Mouse (Mus musculus): Measurements from ENCODE around the gene Tbcc. TPM values are rescaled to one million over a fixed set of nuclear protein-coding genes. Genes with fewer than 3 reads are reported as not detected.

The Tbcc gene
- total RNA-seq, 2 experiments from 2014 or later, result 16.0 to 16.6 TPM

DNA sequence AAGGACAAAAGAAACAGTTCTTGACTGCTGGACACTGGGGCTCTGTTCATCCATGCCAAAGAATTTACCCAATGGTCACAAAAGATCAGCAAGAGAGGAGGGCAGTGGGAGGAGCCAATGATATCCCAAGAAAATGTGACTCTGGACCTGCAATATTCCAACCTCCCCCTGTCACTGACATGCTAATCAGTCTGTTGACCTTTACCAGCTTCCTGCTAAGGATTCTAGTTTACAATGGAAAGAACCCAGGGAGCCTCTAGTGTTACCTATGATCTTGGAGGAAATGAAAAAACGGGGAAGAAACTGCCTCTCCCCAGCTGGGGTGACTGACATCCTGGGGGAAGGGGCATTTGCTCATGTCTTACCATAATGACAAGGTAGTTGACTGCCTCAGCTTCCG lies 10.5 kb downstream of the Tbcc start:
- DNase-seq, result no peak

DNA sequence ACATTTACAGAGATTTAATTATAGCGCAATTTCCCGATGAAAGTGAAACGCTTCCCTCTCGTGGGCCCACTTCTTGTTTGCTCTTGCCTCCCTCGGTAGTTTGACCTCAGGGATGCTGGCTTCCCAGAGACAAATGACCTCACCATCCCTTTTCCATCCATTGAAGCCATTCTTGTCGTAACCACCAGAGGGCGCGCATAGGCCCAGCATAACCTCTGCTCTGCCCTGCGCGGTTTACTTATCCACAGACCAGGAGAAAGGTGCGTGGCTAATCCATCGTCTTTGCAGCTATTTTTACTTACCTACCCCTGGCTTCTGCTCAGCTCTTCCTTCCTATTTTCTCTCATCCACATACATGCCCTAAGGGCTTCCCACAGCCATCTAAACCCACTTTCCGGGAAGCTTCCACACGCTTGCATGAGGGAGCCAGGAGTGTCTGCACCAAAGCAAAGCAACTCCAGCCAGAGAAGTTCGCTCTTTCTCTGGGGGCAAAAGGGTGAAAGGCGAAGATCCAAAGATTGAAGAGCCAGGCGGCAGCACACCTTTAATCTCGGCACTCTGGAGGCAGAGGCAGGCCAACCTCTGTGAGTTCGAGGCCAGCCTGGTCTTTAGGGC lies 13.5 kb downstream of the Tbcc start:
- peak; percentile 81 to 89 for DNase-seq

DNA sequence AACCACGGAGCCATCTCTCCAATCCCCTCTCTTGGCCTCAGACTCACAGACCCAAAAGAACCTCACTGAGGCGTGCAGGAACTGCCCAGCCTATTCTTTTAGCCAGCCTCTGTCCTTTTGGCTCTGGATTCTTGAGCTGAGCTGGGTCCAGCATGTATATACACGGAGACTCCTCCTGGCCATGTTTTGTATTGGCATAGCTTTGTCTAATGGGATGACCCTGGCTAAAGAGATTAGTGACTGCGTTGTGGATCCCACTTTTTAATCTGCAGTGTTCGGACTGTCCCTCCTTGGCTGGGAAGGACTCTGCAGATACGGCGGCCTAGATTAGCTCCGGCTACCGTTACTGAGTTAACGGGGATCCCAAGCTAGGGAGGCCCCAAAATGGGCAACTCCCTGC lies 19.7 kb downstream of the Tbcc start, which contains the start of gene Prph2:
Gene Prph2 (plus strand): TSS at position 274 of the 400 bp plus-strand sequence.
- DNase-seq, result no peak

DNA sequence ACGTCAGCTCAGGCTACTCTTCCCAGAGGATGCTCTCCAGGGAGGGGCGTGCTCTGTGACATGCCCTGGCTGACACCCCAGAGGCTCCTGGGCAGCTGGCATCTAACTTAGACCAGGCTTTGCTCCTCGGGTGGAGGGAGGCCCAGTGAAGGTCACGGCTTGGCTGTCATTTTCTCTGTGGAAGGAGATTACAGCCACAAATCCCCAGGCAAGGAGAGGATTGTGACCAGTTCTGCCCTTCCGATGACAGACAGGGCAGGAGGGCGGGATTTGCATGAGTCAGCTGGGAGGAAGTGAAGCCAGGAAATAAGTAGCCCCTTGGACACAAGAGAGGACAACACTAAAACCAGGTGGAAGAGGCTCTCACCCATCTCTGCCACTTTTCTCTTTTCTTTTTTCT lies 21.8 kb downstream of the Tbcc start:
- no peak for DNase-seq

DNA sequence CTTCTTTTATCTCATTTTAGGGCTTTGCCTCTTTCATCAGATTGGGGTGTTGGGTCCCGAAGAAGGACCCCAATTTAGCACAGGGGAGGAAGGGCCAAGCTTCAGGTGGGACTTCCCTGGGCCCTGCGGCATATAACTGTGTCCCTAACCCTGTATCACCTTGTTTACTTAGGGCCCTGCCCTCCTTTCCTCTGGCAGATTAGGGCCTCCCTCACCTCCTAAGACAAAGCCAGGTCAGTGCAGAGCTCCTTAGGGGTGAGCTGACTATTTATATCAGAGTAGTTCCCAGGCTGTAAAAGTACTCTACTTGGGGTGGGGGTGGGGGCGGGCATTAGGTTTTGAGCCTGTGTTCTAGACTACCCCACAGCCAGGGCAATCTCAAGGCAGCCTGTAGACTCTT lies 24.6 kb downstream of the Tbcc start:
- DNase-seq, result no peak

GRCm38 (mm10) chr17:46918951-46919350 lies 28.5 kb downstream of the Tbcc start:
- no peak for DNase-seq

- no peak for DNase-seq
Measured at GRCm38 (mm10) chr17:46920855-46921254, 30.4 kb downstream of the Tbcc start.

GRCm38 (mm10) chr17:46926192-46926591 lies 35.7 kb downstream of the Tbcc start:
- DNase-seq, result no peak

- no peak for DNase-seq
Measured at GRCm38 (mm10) chr17:46926941-46927340, 36.5 kb downstream of the Tbcc start.

DNA sequence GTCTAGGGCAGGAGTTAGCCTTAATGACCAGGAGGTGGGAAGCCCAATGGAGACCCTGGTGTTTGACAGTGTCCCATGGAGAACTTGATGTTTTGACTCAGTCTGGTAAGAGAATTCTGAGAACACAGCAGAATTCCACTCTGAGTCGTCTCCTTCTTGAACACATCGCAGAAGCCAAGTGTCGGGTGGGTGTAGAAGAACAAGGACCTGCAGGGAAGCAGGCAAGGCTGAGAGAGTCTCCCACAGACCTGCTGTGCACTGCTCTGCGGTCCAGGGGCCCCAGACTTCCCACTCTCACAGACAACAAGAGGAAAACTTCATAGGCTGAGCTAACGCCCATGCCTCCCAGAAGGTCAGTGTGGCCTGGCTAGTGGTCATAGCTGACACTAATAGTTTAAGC lies 37.3 kb downstream of the Tbcc start:
- DNase-seq, result no peak

DNA sequence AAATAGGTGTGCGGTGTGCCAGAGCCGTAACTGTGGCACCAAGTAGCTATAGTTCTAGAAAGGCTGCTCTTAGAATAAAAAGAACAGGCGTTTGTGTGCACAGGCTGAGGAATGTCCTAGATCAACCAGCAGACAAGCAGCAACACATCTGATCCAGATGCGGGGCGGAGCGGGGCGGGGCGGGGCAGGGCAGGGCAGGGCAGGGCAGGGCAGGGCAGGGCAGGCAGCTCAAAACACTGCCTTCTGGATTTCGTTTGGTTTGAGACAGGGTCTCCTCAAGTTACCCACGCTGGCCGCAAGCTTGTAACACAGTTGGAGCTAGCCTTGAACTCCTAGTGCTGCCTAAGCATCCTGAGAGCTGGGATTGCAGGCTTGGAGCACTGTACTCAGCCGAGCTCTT lies 38.8 kb downstream of the Tbcc start:
- DNase-seq, result no peak

DNA sequence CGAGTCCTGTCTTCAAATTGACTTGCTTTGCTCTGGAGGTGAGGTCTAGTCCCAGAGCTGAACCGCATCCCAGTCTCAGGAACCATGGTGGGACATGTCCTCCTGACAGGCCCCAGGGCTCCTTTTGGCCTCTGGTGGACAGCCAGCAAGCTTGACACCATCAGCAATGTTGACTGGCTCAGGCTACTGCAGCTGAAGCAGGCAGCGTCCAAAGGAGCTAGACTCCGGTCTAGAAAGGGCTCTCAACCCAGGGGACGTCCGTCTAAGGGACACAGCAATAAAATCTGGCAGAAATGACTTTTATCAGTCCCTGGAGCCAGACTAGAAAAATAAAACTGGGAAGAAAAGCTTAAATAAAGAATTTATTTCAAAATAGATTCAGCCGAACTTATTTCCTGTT lies 39.4 kb downstream of the Tbcc start:
- DNase-seq, result peak in 1 of 2 experiments; percentile 22

GRCm38 (mm10) chr17:46932961-46933360 lies 42.5 kb downstream of the Tbcc start:
- no peak for DNase-seq

GRCm38 (mm10) chr17:46933557-46934348 lies 43.3 kb downstream of the Tbcc start:
- DNase-seq, result peak; percentile 24 to 73

GRCm38 (mm10) chr17:46940461-46940860 lies 50.0 kb downstream of the Tbcc start:
- DNase-seq, result no peak

Other genes starting within 250 kb of the Tbcc start
- gene Klc4, start 244.7 kb upstream of the Tbcc start, total RNA-seq (2021), result 10 to 100 TPM; 25.9 to 26.8 TPM
- 100 to 1,000 TPM; 136 to 141 TPM for gene Mrpl2, start 244.5 kb upstream of the Tbcc start, total RNA-seq (2021)
- 10 to 100 TPM; 16.9 to 18.8 TPM for gene Cul7, start 240.3 kb upstream of the Tbcc start, total RNA-seq (2021)
- gene Rrp36, start 216.3 kb upstream of the Tbcc start, total RNA-seq (2021), result 10 to 100 TPM; 13.4 to 14.2 TPM
- 10 to 100 TPM; 52.0 to 52.2 TPM for gene Mea1, start 211.9 kb upstream of the Tbcc start, total RNA-seq (2021)
- gene Klhdc3, start 209.8 kb upstream of the Tbcc start, total RNA-seq (2021), result 10 to 100 TPM; 53.5 to 60.2 TPM
- gene Ppp2r5d, start 185.6 kb upstream of the Tbcc start, total RNA-seq (2021), result 10 to 100 TPM; 29.0 to 30.0 TPM
- gene Pex6, start 179.2 kb upstream of the Tbcc start, total RNA-seq (2021), result 10 to 100 TPM; 36.1 to 39.2 TPM
- 1 to 10 TPM; 3.7 to 4.1 TPM for gene Gnmt, start 161.5 kb upstream of the Tbcc start, total RNA-seq (2021)
- 10 to 100 TPM; 16.5 to 18.2 TPM for gene Cnpy3, start 138.5 kb upstream of the Tbcc start, total RNA-seq (2021)
- gene Ptcra, start 127.0 kb upstream of the Tbcc start, total RNA-seq (2021), result not detected
- gene 2310039H08Rik, start 118.0 kb upstream of the Tbcc start, total RNA-seq (2021), result 10 to 100 TPM; 24.4 to 29.4 TPM
- 10 to 100 TPM; 59.8 to 61.8 TPM for gene Rpl7l1, start 108.0 kb upstream of the Tbcc start, total RNA-seq (2021)
- 10 to 100 TPM in 1 of 2 experiments, 1 to 10 TPM in 1; 7.5 to 13.0 TPM for gene Bicral, start 32.2 kb upstream of the Tbcc start, total RNA-seq (2021)
- gene Prph2, start 19.8 kb downstream of the Tbcc start, total RNA-seq (2021), result not detected
- gene Ubr2, start 119.9 kb downstream of the Tbcc start, total RNA-seq (2021), result 10 to 100 TPM; 68.8 to 77.6 TPM

Data from heart, adult 18-20 months (tissue).